Mouse (Mus musculus) liver, adult 2 months (tissue): ENCODE data around the gene Klk4.

ENCODE experiments used
- CTCF ChIP-seq: fragments of 200-500 bp; IDR thresholded peaks from 2 replicates; pipeline ENCODE4 v1.5.1; 2011; ENCODE audit warnings: low read depth, low read length, control low read depth
- POLR2A ChIP-seq: fragments of 200-500 bp; IDR thresholded peaks from 2 replicates; pipeline ENCODE4 v1.6.1; 2011; ENCODE audit warnings: low read length, control low read depth; ENCODE audit not compliant: insufficient read depth; ENCODE audit errors: extremely low read depth

GRCm38 (mm10) chr7:43856307-43856706, 24.7 kb upstream of the Klk4 start:
- no peak for TF ChIP-seq CTCF
- TF ChIP-seq POLR2A: no peak
